Mouse (Mus musculus) splenic B cell, adult 2 months (primary cell): Measurements from ENCODE around the gene Rpl34.

Source experiments
- DNase-seq: peaks from one replicate; pipeline ENCODE4 v3.0.0-alpha.2; 2011; ENCODE audit warnings: low read depth, low spot score
- H3K27me3 ChIP-seq: 2 replicates; pipeline ENCODE4 v1.6.1; 2012; ENCODE audit warnings: mild to moderate bottlenecking, low read length, moderate library complexity, mixed read lengths; ENCODE audit not compliant: control insufficient read depth, poor library complexity, insufficient read depth, severe bottlenecking
- H3K36me3 ChIP-seq: 2 replicates; pipeline ENCODE4 v1.6.1; 2012; ENCODE audit warnings: mild to moderate bottlenecking, low read length, moderate library complexity, mixed read lengths; ENCODE audit not compliant: control insufficient read depth, poor library complexity, insufficient read depth, severe bottlenecking

The Rpl34 gene

GRCm38 (mm10) chr3:130725718-130726117 lies 4.5 kb downstream of the Rpl34 start:
- DNase-seq: no peak
- Histone ChIP-seq H3K27me3 (no peaks in the 10 kb centered on the region), H3K36me3 (peaks cover 11% of the 10 kb centered on the region; the same call in 1 of the 2 replicates)

- DNase-seq: no peak
- Histone ChIP-seq H3K36me3 (peaks cover 9% of the 10 kb centered on the region; the same call in 1 of the 2 replicates), H3K27me3 (no peaks in the 10 kb centered on the region)
Measured at GRCm38 (mm10) chr3:130722733-130723478, 7.3 kb downstream of the Rpl34 start.

- H3K27me3 ChIP-seq: no peaks in the 10 kb centered on the region
- H3K36me3 ChIP-seq: no peaks in the 10 kb centered on the region
- no peak for DNase-seq
Measured at GRCm38 (mm10) chr3:130720225-130720624, 10.0 kb downstream of the Rpl34 start.

GRCm38 (mm10) chr3:130718871-130719270 lies 11.3 kb downstream of the Rpl34 start:
- DNase-seq: no peak
- no peaks in the 10 kb centered on the region for H3K27me3 ChIP-seq
- no peaks in the 10 kb centered on the region for H3K36me3 ChIP-seq

- Histone ChIP-seq H3K27me3 (no peaks in the 10 kb centered on the region), H3K36me3 (no peaks in the 10 kb centered on the region)
- DNase-seq: no peak
Measured at GRCm38 (mm10) chr3:130716555-130716954, 13.6 kb downstream of the Rpl34 start.

GRCm38 (mm10) chr3:130714775-130715568 lies 15.2 kb downstream of the Rpl34 start:
- DNase-seq: peak; percentile 82

GRCm38 (mm10) chr3:130712891-130713290 lies 17.3 kb downstream of the Rpl34 start:
- H3K27me3 ChIP-seq: no peaks in the 10 kb centered on the region
- DNase-seq: no peak
- H3K36me3 ChIP-seq: no peaks in the 10 kb centered on the region

More at GRCm38 (mm10) chr3:130714775-130715568, 15.2 kb downstream of the Rpl34 start:
- Histone ChIP-seq H3K36me3 (no peaks in the 10 kb centered on the region), H3K27me3 (no peaks in the 10 kb centered on the region)

- H3K36me3 ChIP-seq: no peaks in the 10 kb centered on the region
- DNase-seq: no peak
- H3K27me3 ChIP-seq: no peaks in the 10 kb centered on the region
Measured at GRCm38 (mm10) chr3:130710103-130710502, 20.1 kb downstream of the Rpl34 start.

- peak; percentile 98 for DNase-seq
- H3K36me3 ChIP-seq: peaks cover 2% of the 10 kb centered on the region; the same call in 1 of the 2 replicates
- H3K27me3 ChIP-seq: no peaks in the 10 kb centered on the region
Measured at GRCm38 (mm10) chr3:130708967-130709924, 21.0 kb downstream of the Rpl34 start, which contains the start of gene Ostc. TSS of gene Ostc (minus strand) at chr3:130709444.

- H3K27me3 ChIP-seq: no peaks in the 10 kb centered on the region
- peak; percentile 19 for DNase-seq
- H3K36me3 ChIP-seq: peaks cover 3% of the 10 kb centered on the region; the same call in 1 of the 2 replicates
Measured at GRCm38 (mm10) chr3:130708529-130708928, 21.7 kb downstream of the Rpl34 start.

GRCm38 (mm10) chr3:130702289-130702688 lies 27.9 kb downstream of the Rpl34 start:
- Histone ChIP-seq H3K27me3 (no peaks in the 10 kb centered on the region), H3K36me3 (peaks cover 11% of the 10 kb centered on the region)
- no peak for DNase-seq

- no peaks in the 10 kb centered on the region for H3K27me3 ChIP-seq
- peaks cover 8% of the 10 kb centered on the region for H3K36me3 ChIP-seq
- no peak for DNase-seq
Measured at GRCm38 (mm10) chr3:130697622-130698021, 32.6 kb downstream of the Rpl34 start.

- peak; percentile 15 for DNase-seq
- 0 out of 2 replicates have a peak, but pooled peaks cover 2% of the 10 kb centered on the region for H3K36me3 ChIP-seq
Measured at GRCm38 (mm10) chr3:130694705-130695104, 35.5 kb downstream of the Rpl34 start.

GRCm38 (mm10) chr3:130694041-130694593 lies 36.1 kb downstream of the Rpl34 start:
- H3K36me3 ChIP-seq: 0 out of 2 replicates have a peak, but pooled peaks cover 2% of the 10 kb centered on the region
- peak; percentile 47 for DNase-seq
- H3K27me3 ChIP-seq: no peaks in the 10 kb centered on the region

More at GRCm38 (mm10) chr3:130694705-130695104, 35.5 kb downstream of the Rpl34 start:
- H3K27me3 ChIP-seq: no peaks in the 10 kb centered on the region
